Mouse (Mus musculus): ENCODE measurements around the gene N4bp2l1. TPM values are rescaled to one million over a fixed set of nuclear protein-coding genes. Genes with fewer than 3 reads are reported as not detected.

N4bp2l1 gene
- total RNA-seq, 1 experiment = 0.80 TPM

DNA sequence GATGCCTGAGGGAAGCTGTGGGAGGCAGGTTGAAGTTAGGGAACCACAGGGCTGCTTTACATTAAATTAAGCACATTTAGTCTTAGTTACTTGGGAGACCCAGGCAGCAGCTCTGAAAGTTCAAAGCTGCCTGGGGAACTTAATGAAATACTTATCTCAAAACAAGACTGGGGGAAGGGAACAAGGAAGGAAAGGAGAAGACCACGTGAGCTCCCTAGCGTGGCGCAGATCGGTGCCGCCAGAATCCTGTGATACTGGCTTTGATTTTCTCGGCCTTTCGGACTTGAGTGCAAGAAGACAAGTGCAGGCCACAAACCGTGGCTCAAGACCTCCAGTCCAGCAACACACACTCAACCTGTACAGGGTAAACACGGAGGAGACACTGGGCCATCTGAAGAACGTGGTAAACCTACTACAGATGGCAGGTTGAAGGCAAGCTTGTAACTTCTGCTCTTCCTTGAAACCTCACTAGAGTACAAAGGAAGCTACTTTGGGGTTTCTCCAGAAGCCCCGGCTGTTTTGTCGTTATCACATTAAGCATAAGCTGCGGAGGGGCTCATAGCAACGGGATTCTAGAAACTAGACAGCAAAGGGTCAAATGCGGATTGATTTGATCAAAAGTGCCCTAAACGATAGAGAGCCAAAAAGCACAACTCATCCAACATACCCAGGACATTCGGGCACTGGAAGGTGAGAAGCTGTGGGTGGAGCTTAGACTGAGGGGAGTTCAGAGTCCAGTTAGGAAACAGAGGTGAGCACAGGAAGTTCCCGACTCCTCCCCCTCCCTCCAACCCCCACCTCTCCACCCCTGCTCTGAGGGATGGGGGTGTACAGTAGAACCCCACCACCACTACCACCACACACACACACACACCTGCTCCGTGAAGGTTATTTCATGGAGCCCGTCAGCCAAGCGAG lies 1.5 kb upstream of the N4bp2l1 start:
- H3K27ac ChIP-seq (ENCODE audit: insufficient read depth, low read depth, low read length, poor library complexity, severe bottlenecking) = no peak overlapping the region
- DNase-seq (ENCODE audit: low read depth, low spot score) = no peak
- H3K4me1 ChIP-seq (ENCODE audit: control insufficient read depth in 2 of 2, insufficient read depth in 2 of 2, low read length in 2 of 2, poor library complexity in 1 of 2) = peaks cover 3 to 8% of the 10 kb centered on the region in 2 experiments; a peak in 2 of 4 replicates
- in situ Hi-C loops (cut with MboI; ENCODE audit: low sequenced_read_pairs in 2 of 2, unreplicated experiment in 2 of 2) = no loop called here
- no peak overlapping the region for H3K4me3 ChIP-seq (ENCODE audit: insufficient read depth in 1 of 2, low read depth in 1 of 2, low read length in 2 of 2, poor library complexity in 1 of 2, severe bottlenecking in 1 of 2)
- no peak overlapping the region for H3K9ac ChIP-seq (ENCODE audit: insufficient read depth, low read depth, low read length, poor library complexity, severe bottlenecking)
- no peaks in the 10 kb centered on the region for H3K36me3 ChIP-seq (ENCODE audit: control insufficient read depth, insufficient read depth, low read length, poor library complexity, severe bottlenecking)
- no peaks in the 10 kb centered on the region for H3K9me3 ChIP-seq (ENCODE audit: control insufficient read depth, insufficient read depth, low read depth, low read length)
- no peak for TF ChIP-seq HCFC1 (IDR thresholded peaks at IDR 0.05; ENCODE audit: borderline replicate concordance, insufficient read depth, low read length)

DNA sequence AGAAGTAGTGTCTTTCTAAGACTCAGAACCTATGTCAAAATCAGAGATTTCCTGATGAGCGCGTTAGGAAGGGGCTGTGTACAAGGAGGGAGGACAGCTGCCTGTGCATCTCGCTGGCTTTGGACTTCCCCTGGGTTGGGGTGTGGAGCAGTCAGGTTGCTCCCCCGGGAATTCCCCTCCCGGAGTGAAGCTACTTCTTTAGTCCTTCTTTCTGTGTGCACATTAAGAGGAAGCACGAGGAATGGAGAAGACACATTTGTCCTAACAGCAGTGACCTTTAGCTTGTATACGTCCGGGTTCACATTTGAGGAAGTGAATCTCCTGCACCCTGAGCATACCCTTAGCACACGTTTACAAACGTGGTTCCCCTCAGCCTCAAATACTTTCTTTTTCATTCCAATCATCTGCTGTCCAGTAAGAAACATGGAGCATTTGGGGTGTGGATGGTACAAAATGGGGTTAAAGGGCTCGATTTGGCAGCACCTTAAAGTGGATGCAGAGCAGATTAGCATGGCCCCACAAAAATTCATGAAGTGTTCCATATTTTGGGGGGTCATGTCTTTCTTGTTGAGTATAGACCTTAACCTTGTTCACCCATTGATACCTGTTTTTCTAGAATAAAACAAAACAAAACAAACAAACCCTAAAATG lies 1.5 kb downstream of the N4bp2l1 start:
- Histone ChIP-seq H3K4me3 (ENCODE audit: insufficient read depth in 1 of 2, low read depth in 1 of 2, low read length in 2 of 2, poor library complexity in 1 of 2, severe bottlenecking in 1 of 2) (no peak overlapping the region), H3K4me1 (ENCODE audit: control insufficient read depth in 2 of 2, insufficient read depth in 2 of 2, low read length in 2 of 2, poor library complexity in 1 of 2) (peaks cover 3 to 8% of the 10 kb centered on the region in 2 experiments; a peak in 2 of 4 replicates), H3K9ac (ENCODE audit: insufficient read depth, low read depth, low read length, poor library complexity, severe bottlenecking) (no peak overlapping the region), H3K27ac (ENCODE audit: insufficient read depth, low read depth, low read length, poor library complexity, severe bottlenecking) (no peak overlapping the region), H3K36me3 (ENCODE audit: control insufficient read depth, insufficient read depth, low read length, poor library complexity, severe bottlenecking) (no peaks in the 10 kb centered on the region; the same call in 1 of the 2 replicates), H3K9me3 (ENCODE audit: control insufficient read depth, insufficient read depth, low read depth, low read length) (no peaks in the 10 kb centered on the region)
- in situ Hi-C loops (cut with MboI; ENCODE audit: low sequenced_read_pairs in 2 of 2, unreplicated experiment in 2 of 2) = no loop called here
- DNase-seq (ENCODE audit: low read depth, low spot score) = no peak
- no peak for TF ChIP-seq CHD2 (IDR thresholded peaks at IDR 0.05; ENCODE audit: low read depth, low read length)
- TF ChIP-seq ZC3H11A (IDR thresholded peaks at IDR 0.05; ENCODE audit: borderline replicate concordance, low read depth, low read length) = no peak
- TF ChIP-seq HCFC1 (IDR thresholded peaks at IDR 0.05; ENCODE audit: borderline replicate concordance, insufficient read depth, low read length) = no peak
- TF ChIP-seq ZNF384 (IDR thresholded peaks at IDR 0.05; ENCODE audit: low read depth, low read length) = no peak
- TF ChIP-seq MAFK (IDR thresholded peaks at IDR 0.05; ENCODE audit: insufficient read depth, low read depth, low read length) = no peak

- peaks cover 3 to 4% of the 10 kb centered on the region in 2 experiments; a peak in 2 of 4 replicates for H3K4me1 ChIP-seq (ENCODE audit: control insufficient read depth in 2 of 2, insufficient read depth in 2 of 2, low read length in 2 of 2, poor library complexity in 1 of 2)
- H3K27ac ChIP-seq (ENCODE audit: insufficient read depth, low read depth, low read length, poor library complexity, severe bottlenecking) = no peak overlapping the region
- in situ Hi-C loops (cut with MboI; ENCODE audit: low sequenced_read_pairs in 2 of 2, unreplicated experiment in 2 of 2) = no loop called here
- DNase-seq (ENCODE audit: low read depth, low spot score) = no peak
- no peaks in the 10 kb centered on the region; the same call in 1 of the 2 replicates for H3K36me3 ChIP-seq (ENCODE audit: control insufficient read depth, insufficient read depth, low read length, poor library complexity, severe bottlenecking)
- H3K9ac ChIP-seq (ENCODE audit: insufficient read depth, low read depth, low read length, poor library complexity, severe bottlenecking) = no peak overlapping the region
- H3K9me3 ChIP-seq (ENCODE audit: control insufficient read depth, insufficient read depth, low read depth, low read length) = no peaks in the 10 kb centered on the region
- no peak for TF ChIP-seq ZC3H11A (IDR thresholded peaks at IDR 0.05; ENCODE audit: borderline replicate concordance, low read depth, low read length)
- TF ChIP-seq ZNF384 (IDR thresholded peaks at IDR 0.05; ENCODE audit: low read depth, low read length) = no peak
- TF ChIP-seq MAFK (IDR thresholded peaks at IDR 0.05; ENCODE audit: insufficient read depth, low read depth, low read length) = no peak
- peak overlapping the region; percentile 90 to 94 for H3K4me3 ChIP-seq (ENCODE audit: insufficient read depth in 1 of 2, low read depth in 1 of 2, low read length in 2 of 2, poor library complexity in 1 of 2, severe bottlenecking in 1 of 2)
These were observed 2.2 kb downstream of the N4bp2l1 start for GRCm38 (mm10) chr5:150594649-150595339.

GRCm38 (mm10) chr5:150593756-150594648 lies 3.0 kb downstream of the N4bp2l1 start:
- H3K36me3 ChIP-seq (ENCODE audit: control insufficient read depth, insufficient read depth, low read length, poor library complexity, severe bottlenecking) = no peaks in the 10 kb centered on the region; the same call in 1 of the 2 replicates
- no peak overlapping the region for H3K27ac ChIP-seq (ENCODE audit: insufficient read depth, low read depth, low read length, poor library complexity, severe bottlenecking)
- peak overlapping the region; percentile 81 for H3K9ac ChIP-seq (ENCODE audit: insufficient read depth, low read depth, low read length, poor library complexity, severe bottlenecking)
- no peak for TF ChIP-seq HCFC1 (IDR thresholded peaks at IDR 0.05; ENCODE audit: borderline replicate concordance, insufficient read depth, low read length)
- no peak for TF ChIP-seq MAFK (IDR thresholded peaks at IDR 0.05; ENCODE audit: insufficient read depth, low read depth, low read length)
- no peak for TF ChIP-seq CHD2 (IDR thresholded peaks at IDR 0.05; ENCODE audit: low read depth, low read length)
- no peak for TF ChIP-seq ZNF384 (IDR thresholded peaks at IDR 0.05; ENCODE audit: low read depth, low read length)
- no peak for TF ChIP-seq ZC3H11A (IDR thresholded peaks at IDR 0.05; ENCODE audit: borderline replicate concordance, low read depth, low read length)
- peaks cover 3 to 4% of the 10 kb centered on the region in 2 experiments; a peak in 2 of 4 replicates for H3K4me1 ChIP-seq (ENCODE audit: control insufficient read depth in 2 of 2, insufficient read depth in 2 of 2, low read length in 2 of 2, poor library complexity in 1 of 2)
- H3K9me3 ChIP-seq (ENCODE audit: control insufficient read depth, insufficient read depth, low read depth, low read length) = no peaks in the 10 kb centered on the region
- DNase-seq (ENCODE audit: low read depth, low spot score) = peak; percentile 22
- H3K4me3 ChIP-seq (ENCODE audit: insufficient read depth in 1 of 2, low read depth in 1 of 2, low read length in 2 of 2, poor library complexity in 1 of 2, severe bottlenecking in 1 of 2) = peak overlapping the region; percentile 90 to 94
- in situ Hi-C loops (cut with MboI; ENCODE audit: low sequenced_read_pairs in 2 of 2, unreplicated experiment in 2 of 2) = no loop called here
